Mouse (Mus musculus): Measurements from ENCODE around the gene Scgb1b15. TPM values are rescaled to one million over a fixed set of nuclear protein-coding genes. Genes with fewer than 3 reads are reported as not detected.
"Not testable (repeated sequence)": the region's sequence is repeated elsewhere in the genome, so short reads cannot be mapped to it uniquely, and the experiment has no call there.

The Scgb1b15 gene
- polyA plus RNA-seq (2014; fragmentation: Nextera tagmentation; extraction: Ambion mirVana) = not detected in 2 replicates

DNA sequence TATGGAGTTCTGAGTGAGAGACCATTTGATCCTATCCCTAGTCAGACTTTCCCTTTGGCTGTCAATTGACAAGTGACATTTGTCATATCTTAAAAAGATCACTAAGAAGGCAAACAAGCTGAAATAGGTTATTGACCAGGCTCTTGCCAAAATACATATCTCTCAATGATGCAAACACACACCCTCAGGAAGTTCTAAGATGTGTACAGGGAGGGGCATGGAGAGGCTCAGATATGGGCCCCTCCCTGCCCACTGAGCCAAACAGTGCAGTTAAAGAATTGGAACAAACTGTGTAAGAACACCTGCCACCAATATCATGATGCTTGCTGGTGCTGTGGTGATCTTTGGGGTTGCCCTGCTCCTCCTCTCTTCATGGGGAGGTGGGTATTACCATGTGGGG is at the start of gene Scgb1b15:
Gene Scgb1b15, plus strand, starts transcription at position 301 of the 400 bp plus-strand sequence.
- H3K27me3 ChIP-seq (ENCODE audit: control insufficient read depth, insufficient read depth, low read length); H3K36me3 ChIP-seq (ENCODE audit: control insufficient read depth, insufficient read depth, low read length); H3K4me1 ChIP-seq (ENCODE audit: control insufficient read depth, insufficient read depth, low read length); H3K9ac ChIP-seq (replicated peaks; ENCODE audit: low read length); ATAC-seq (ENCODE audit: low FRiP score, low TSS enrichment); H3K27ac ChIP-seq (replicated peaks; ENCODE audit: low read depth, low read length); H3K4me2 ChIP-seq (ENCODE audit: low read length); DNase-seq; H3K9me3 ChIP-seq (ENCODE audit: control insufficient read depth, low read length); H3K4me3 ChIP-seq (replicated peaks; ENCODE audit: low read depth, low read length): not testable (repeated sequence)

DNA sequence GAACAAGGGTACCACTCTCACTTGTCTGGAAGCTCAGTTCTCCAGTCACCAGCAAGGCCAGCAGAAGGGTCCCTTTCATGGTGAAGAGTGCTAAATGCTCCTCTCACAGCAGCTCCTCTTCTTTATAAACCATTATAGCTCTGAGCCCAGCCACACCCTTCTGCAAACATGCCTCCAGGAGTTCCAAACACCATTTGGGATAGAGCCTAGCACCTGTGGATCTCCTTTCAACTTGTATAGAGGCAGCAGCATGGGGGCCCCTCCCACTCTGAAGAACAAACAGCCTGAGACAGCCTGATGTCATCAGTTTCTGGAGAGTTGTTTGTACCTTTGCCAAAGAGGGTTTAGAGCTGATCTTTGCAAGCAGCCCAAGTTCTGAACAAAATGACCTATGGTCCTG is 6.8 kb upstream of the Scgb1b15 start, which contains the start of gene Scgb2b15:
Gene Scgb2b15, minus strand, starts transcription at position 101 of the 400 bp plus-strand sequence.
- not testable (repeated sequence) for H3K4me3 ChIP-seq (replicated peaks; ENCODE audit: low read depth, low read length); H3K36me3 ChIP-seq (ENCODE audit: control insufficient read depth, insufficient read depth, low read length); H3K4me2 ChIP-seq (ENCODE audit: low read length); ATAC-seq (ENCODE audit: low FRiP score, low TSS enrichment); H3K27me3 ChIP-seq (ENCODE audit: control insufficient read depth, insufficient read depth, low read length); H3K9ac ChIP-seq (replicated peaks; ENCODE audit: low read length); H3K27ac ChIP-seq (replicated peaks; ENCODE audit: low read depth, low read length); H3K4me1 ChIP-seq (ENCODE audit: control insufficient read depth, insufficient read depth, low read length); H3K9me3 ChIP-seq (ENCODE audit: control insufficient read depth, low read length); DNase-seq

Other genes starting within 250 kb of the Scgb1b15 start
- not detected in 2 replicates for gene Scgb2b15, start 6.9 kb upstream of the Scgb1b15 start, polyA plus RNA-seq (2014; fragmentation: Nextera tagmentation; extraction: Ambion mirVana)
- not detected in 2 replicates for gene Scgb2b17, start 220.0 kb downstream of the Scgb1b15 start, polyA plus RNA-seq (2014; fragmentation: Nextera tagmentation; extraction: Ambion mirVana)
- gene Scgb1b17, start 226.9 kb downstream of the Scgb1b15 start, polyA plus RNA-seq (2014; fragmentation: Nextera tagmentation; extraction: Ambion mirVana) = not detected in 2 replicates